Mouse (Mus musculus): ENCODE measurements around the gene Rnf151.
"Not testable (repeated sequence)": the region's sequence is repeated elsewhere in the genome, so short reads cannot be mapped to it uniquely, and the experiment has no call there.

Gene Rnf151

DNA sequence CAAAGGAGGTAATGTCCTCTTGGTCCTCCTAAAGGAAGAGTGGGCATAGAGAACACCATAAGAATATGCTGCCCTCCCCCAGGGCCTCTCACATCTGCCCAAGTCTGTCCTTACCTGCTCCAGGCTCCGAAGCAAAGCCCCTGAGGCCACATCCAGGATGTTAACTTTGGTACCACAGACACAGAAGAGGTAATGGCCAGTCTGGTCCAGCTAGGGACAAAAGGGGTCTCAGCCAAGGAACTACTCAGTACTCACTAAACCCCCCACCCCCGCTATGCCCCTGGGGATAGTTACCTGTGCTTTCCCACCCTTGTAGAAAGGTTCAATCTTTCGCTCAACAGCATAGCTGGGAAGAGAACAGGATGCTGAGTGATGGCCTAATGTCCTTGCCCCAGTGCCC is 12.0 kb downstream of the Rnf151 start:
- no peak for DNase-seq (ENCODE audit: low read depth)

DNA sequence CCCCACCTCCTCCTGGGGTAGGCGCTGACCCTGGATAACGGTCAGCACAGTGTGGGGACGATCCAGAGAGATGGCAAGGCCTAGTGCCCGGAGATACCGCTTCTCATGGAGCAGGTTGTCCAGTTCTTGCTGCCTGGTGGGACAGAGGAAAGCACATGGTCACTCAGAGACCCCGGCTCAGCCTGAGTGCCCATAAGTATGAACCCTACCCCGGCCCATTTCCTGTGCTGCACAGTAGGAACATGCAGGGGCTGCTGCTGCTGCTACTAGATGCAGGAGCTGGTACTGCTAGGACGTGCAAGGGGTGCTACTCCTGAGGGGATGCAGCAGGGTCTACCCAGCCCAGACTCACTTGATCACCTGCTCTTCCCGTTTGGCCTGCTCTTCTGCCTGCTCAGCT is 16.6 kb downstream of the Rnf151 start:
- DNase-seq (ENCODE audit: low read depth) = no peak

DNA sequence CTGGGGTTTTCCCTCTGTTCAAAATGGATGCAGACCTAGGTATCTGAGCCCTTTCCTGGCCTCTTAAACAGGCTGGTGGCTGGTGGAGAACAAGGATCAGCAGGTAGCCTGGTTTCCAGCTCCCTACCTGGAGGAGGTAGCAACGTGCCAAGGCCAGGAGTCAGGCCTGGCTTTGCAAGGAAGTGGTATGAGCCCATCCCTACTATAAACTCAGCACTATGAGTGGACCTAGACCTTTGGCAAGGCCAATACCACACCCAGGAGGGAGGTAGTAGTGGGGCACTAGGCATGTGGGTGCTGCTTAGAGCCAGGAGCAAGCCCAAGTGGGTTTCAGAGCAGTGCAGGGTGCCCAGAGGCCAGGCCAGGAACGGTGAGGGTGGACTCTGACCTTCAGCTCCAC is 18.4 kb downstream of the Rnf151 start:
- no peak for DNase-seq (ENCODE audit: low read depth)

DNA sequence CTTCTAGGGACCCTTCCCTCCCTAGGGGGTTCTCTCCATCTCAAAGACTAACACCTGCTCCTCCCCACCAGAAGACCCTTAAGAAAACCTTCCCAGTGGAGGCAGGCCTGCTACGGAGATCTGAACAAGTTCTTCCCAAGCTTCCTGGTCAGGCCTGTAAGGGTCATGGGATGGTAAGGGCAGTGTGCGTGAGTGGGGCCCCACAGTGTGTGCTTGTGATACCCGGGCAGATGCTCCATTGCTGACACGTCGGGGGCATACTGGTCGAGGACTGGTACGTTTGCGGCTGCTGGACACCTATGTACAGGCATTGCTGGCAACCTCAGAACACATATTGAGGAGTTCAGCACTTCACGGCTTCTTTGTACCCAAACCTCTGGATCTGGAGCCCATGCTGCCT is 19.1 kb downstream of the Rnf151 start:
- no peak for DNase-seq (ENCODE audit: low read depth)

DNA sequence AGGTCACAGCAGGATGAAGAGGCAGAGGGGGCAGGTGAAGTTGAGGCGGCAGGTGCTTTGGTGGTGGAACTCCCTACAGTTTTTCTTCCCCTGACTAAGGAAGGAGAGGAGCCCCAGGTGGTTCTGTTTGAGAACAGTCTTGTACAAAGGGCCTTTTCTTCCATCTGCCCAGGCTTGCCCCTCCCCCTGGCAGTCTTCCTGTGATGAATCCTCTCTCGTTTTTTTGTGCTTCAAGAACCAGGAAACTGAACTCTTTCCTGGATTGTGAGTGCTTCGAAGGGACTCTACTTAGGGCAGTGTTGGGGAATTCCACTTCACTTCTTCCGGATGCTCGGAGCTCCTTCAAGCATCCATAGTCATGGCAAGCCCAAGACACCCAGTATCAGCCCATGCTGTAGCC is 19.9 kb downstream of the Rnf151 start:
- no peak for DNase-seq (ENCODE audit: low read depth)

DNA sequence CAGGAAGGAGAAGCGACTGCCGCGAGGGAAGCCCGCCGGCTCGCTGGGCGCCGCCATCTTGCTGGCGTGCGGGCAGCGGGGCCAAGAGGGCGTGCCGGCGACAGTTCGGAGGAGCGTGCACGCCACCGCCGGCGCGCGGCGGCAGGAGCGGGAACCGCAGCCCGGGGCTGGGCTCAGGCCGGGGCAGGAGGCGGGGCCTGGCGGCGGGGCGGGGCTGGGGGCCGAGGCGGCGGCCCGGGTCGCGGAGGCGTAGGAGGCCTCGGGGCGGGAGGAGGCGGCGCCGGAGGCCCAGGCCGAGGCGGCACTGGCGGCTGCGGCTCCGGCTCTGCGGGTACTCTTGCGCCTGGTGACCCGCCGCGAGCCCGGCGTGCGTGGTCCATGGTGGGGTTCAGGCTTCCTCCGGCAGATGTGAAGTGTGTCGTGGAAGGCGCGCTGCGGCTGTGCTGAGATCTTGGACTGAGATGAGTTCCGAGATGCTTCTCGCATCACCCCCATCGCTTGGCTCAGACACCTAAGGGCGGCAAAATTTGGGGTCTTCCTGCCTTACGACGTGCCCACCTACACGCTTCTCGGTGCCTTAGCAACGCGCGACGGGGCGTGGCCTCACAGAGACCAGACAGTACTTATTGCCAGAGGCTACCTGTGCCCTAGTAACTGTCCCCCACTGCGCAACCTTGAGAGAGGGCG is 21.7 kb downstream of the Rnf151 start, which contains the start of the genes Gfer and Noxo1:
Gfer (minus strand) TSS at position 146 of the 687 bp plus-strand sequence.
Noxo1 (plus strand) TSS at position 224 of the 687 bp plus-strand sequence.
- peak; percentile 91 for DNase-seq (ENCODE audit: low read depth)

DNA sequence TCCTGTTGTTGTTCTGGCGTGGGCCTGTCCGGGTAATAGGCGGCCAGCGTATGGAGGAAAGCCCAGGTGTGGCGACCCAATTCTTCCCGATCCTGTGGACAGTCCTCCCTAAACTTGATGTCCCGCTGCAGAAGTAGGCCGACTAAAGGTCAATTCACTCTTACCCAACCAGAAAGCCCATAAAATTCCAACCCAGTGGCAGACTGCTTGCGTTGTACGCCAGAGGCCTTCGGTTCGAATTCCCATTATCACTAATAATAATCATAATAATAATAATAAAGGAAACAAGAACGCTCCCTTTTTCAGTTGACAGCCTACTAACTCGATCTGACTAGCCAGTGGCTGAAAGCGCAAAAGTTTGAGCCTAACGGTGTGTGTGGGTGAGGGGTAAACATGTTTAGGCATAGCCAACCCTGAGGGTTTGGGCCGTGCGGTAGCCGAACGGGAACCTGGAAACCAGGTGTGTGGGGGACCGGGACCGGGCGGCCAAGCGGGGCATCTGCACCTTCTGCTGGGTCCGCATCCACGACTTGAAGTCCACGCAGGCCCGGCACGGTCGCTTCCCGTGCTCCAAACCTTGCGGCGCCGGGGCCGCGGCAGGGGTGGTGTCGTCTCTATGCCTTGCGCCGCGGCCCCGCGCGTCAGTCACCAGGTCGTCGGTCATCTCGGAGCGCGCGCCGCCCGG is 22.4 kb downstream of the Rnf151 start:
- DNase-seq (ENCODE audit: low read depth) = no peak

DNA sequence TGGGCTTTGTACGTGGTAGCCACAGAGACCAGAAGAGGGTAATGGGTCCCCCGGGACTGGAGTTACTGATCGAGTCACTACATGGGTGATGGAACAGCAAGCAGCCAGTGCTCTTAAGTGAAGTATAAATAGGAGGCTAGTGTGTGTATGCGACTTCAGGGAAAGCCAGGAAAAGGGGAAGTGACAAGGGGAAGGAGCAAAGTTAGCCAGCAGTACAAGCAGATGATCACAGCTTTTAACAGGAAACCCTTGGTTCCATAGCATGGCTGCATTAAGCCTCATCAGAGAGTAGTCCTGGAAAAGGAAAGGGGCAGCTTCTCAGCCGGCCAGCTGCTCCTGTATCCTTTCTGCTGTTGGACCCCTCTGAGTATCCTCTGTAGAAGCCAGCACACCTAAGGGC is 25.5 kb downstream of the Rnf151 start:
- no peak for DNase-seq (ENCODE audit: low read depth)

DNA sequence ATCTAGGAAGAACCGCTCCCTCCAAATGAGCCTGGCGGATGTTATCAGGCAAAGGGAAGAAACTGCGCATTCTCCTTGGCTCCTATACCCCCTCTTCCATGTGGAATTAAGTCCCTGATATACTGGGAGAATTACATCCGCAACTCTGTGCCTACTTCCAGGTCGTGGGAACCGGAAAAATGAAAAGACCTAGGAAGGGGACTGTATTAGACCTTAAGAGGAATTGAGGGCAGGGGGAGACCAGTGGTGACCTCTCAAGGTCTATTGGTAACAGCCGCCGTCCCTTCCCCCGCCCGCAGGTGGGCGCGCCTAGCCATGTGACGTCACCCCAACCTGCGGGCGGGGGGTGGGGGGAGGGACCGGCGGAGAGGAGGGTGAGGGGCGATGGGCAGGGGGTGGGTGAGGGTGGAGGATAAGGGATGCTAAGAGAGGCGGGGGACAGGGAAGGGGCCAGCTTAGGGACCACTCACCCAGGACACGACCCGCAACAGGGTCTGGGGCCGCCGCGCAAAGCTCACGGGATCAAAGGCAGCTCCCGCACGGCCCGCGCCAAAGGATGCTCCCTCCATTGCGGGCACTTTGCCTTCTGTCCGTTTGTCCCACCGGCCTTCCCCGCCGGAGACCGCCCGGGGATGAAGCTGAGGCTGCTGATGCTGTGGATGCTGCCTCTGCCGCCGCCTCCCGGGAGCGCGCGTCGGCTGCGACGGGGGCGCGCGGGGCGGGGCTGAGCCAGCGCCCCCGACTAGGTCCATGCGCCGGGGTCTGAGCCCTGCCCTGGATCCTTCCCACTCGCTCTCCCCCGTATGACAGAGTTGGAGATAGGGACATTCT is 28.4 kb downstream of the Rnf151 start, which contains the start of gene Syngr3:
Syngr3 (minus strand) TSS at position 705 of the 831 bp plus-strand sequence.
- peak; percentile 49 for DNase-seq (ENCODE audit: low read depth)

DNA sequence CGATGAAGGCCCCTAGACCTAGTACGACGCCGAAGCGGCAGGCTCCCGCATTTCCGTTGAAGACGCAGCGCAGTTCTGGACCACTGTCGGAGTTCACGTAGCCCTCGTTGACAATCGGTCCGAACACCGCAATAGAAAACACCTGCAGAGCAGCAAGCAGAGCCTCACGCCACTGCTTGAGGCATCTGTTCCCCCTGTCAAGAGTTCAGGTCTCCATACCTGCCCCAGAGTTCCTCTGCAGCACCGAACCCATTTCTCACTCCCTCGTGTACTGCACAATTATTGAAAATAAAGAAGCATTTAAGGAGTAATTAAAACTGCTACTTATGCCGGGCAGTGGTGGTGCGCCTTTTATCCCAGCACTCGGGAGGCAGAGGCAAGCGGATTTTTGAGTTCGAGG is 30.3 kb downstream of the Rnf151 start:
- DNase-seq (ENCODE audit: low read depth) = no peak

DNA sequence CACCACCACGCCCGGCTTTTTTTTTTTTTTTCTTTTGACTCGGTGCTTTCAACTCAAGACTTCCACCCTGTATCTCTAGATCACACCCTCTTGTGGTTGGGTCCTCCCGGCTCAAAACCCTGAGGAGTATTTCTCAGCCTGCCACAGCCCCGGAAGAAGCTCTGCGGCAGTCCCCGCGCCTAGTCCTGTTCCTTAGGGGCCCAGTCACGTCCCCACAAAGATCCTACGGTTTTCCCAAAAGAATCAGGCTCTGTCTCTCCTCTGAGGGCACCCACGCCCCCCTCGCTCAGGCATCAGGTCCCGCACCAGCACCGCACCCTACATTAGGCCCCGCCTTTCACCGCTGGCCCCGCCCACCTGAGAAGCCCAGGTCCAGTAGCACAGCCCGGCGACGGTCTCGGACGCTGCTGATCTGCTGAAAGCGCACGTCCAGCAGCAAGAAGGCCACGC is 30.7 kb downstream of the Rnf151 start:
- peak; percentile 85 for DNase-seq (ENCODE audit: low read depth)

DNA sequence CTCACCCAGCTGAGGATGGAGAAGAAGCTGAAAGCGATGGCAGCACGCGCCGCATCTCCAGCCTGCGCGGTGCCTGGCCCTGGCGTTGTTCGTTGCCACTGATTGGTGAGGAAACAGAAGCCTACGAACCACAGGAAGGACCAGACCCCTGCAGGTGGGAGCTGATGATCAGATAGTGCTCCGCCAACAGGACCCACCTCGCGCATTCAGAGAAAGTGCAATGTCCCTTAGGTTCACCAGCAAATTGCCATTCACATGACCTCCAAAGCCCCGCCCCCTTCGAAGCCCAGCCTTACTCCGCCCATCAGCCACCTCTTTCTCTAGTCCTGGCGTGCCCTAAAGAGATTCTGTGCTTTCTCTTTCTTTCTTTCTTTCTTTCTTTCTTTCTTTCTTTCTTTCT is 31.3 kb downstream of the Rnf151 start:
- DNase-seq (ENCODE audit: low read depth) = peak; percentile 87

DNA sequence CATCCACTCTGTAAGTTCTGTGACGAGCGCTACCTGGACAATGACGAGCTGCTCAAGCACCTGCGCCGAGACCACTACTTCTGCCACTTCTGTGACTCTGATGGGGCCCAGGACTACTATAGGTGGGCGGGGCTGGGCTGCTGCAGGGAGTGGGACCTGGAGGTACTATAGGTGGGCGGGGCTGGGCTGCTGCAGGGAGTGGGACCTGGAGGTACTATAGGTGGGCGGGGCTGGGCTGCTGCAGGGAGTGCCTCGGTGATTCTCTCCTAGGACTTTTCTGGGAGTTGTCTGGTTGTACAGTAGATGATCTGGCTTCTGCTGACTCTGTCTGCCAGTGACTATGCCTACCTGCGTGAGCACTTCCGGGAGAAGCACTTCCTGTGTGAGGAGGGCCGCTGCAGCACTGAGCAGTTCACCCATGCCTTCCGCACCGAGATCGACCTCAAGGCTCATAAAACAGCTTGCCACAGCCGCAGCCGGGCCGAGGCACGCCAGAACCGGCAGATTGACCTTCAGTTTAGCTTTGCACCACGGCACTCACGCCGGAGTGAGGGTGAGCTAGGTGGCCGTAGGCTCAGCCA is 40.3 kb downstream of the Rnf151 start:
- no peak for DNase-seq (ENCODE audit: low read depth)

DNA sequence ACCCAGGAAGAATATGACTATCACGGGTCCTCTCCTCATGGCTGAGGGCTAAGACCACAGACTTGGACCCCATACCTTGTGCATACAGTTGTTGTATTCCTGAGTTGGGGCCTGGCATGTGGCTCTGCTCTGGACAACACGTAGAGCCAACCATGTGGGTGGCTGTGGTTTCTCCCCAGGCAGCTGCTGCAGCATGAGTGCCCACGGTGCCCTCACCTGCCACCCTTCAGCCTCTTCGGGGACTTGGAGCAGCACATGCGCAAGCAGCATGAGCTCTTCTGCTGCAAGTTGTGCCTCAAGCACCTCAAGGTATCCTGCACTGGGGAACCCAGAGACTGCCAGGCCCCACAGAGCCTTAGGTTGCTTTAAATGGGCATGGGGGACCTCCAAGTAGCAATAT is 41.0 kb downstream of the Rnf151 start:
- no peak for DNase-seq (ENCODE audit: low read depth)

DNA sequence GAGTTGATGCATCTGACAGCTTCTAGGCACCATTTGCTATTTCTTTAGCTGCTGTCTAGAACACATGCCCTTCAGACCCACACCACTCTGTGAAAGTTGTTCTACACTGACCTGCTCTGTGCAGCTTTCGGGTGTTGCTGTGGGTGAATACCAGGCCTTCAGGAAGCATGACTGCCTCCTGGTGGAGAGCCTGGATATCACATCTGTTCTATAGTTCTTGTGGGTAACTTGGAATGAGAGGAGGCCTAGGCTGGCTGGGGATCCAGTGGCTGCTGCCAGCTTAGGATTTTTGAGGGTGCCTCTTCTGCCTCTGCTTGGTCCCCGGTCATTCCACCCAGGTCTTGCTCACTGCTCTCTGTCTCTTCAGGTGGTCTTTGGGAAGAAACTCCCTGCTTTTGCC is 41.7 kb downstream of the Rnf151 start:
- peak; percentile 89 for DNase-seq (ENCODE audit: low read depth)

DNA sequence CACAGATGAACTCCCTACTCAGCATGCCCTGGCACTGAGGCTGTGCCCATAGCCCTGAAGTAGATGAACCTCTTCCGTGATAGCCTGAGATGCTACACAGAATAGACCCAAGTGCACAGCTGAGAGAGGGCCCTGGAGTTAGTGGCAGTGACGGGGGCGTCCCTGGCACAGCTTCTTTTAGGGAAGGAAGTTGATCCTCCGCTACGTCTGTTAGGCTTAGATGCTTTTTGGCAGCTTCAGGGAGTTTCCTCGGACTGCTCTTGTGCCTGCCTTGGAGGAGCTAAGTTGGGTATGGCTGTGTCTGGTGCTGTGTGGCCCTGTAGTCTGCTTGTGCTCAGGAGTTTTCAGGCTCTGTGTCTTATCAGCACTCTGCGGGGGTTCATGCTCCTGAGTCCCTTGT is 43.6 kb downstream of the Rnf151 start:
- DNase-seq (ENCODE audit: low read depth) = no peak

DNA sequence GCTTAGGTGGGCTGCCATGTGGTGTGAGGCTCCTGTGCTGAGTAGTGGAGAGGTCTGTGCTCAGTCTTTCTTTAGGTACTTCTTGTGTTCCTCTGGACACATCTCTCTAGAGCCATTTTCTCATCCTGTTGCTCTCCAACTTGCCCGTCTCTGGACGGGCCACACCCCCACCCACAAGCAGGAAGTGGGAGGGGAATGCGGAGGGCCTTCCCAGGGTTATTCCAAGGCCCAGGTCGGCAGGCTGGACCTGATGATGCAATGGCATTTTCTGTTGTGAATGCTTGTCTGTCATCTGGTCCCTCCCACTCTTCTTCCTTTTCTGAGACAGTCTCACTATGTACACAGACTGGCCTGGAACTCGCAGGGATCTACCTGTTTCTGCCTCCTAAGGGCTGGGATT is 45.7 kb downstream of the Rnf151 start:
- DNase-seq (ENCODE audit: low read depth) = no peak

DNA sequence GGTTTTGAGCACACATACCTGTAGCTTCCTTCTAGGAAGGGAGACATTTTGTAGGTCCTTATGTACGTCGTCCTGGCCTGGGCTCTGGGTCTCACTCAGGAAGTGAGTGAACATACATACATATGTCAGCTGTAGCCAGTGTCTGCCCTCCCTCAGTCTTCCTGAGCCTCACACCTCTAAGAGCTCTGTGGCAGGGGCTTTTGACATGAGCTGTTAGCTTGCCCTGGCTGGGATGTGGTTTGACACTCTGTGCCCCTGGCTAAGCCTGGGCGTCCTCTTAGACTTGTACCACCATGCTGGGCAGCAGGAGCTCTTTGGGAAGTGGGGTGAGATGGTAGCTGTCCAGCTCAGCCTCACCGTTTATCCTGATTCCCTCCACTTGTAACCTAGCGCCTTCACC is 46.5 kb downstream of the Rnf151 start:
- peak; percentile 43 for DNase-seq (ENCODE audit: low read depth)

DNA sequence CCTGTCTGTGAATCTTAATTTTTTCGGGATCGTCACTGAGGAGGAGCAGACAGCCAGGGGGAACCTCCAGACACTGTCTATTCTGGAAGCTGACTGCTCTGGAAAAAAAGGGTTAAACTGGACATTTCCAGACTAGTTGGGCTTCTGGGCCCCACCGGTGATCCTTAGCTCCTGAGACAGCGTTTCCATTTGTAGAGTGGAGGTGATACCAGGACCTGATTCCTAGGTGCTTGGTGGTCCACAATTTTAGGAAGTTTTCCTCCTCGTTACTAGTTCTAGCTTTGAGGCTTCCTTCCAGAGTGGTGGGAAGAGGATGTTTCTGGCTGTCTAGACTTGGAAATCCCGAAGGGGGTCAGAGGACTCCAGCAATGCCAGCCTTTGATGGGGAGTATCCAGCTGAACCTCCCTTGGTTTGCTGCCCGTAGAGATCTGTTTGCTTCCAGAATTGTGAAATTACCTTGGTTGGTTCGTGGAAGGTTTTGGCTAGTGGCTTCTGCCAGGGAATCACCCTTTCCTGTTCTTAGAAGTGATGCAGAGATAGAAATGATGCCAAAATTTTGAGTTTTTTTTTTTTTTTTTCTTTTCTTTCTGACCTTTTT is 47.5 kb downstream of the Rnf151 start:
- no peak for DNase-seq (ENCODE audit: low read depth)

DNA sequence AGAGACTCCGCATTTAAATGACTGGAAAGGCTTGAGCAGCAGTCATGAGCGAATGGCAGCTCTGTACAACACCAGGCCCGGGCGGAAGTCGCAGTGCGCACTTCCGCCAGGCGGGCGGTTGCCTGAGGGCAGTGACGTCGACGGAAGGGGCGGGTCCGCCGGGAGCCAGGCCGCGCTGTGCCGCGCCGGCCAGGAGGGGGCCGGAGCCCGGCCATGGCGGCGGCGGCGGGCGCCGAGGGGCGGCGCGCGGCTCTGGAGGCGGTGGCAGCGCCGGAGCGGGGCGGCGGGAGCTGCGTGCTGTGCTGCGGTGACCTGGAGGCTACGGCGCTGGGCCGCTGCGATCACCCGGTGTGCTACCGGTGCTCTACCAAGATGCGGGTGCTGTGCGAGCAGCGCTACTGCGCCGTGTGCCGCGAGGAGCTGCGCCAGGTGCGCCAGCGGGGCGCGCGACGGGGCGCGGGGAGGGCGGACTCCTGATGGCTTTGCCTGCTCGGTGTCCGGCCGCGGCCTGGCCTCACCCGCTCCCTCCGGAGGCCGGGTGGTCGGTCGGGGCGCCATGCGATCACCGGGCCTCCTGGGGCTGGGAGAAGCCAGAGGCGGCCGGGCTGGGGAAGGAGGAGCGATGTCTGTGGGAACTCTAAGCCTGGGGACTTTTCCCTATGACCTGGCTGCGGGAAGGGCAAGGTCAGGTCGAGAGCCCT is 48.2 kb downstream of the Rnf151 start, which contains the start of gene Zfp598:
Zfp598 (plus strand) TSS at position 143 of the 701 bp plus-strand sequence.
- peak; percentile 95 for DNase-seq (ENCODE audit: low read depth)

DNA sequence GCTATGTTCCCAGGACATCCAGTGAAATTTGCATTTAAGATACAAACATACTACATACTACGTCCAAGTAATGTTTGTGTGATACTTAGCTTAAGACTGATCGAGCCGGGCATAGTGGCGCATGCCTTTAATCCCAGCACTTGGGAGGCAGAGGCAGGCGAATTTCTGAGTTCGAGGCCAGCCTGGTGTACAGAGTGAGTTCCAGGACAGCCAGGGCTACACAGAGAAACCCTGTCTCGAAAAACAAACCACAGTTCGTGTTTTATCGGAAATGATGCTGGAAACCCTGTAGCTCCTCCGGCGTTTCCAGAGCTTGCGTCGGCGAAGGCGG is 48.7 kb downstream of the Rnf151 start:
- DNase-seq (ENCODE audit: low read depth) = not testable (repeated sequence)
